Comparison of ENCODE assay signal across 9 mouse cellular contexts in genomic region chr7:70369061-70369730, GRCm38 (mm10). TPM values are rescaled to one million over a fixed set of nuclear protein-coding genes. Genes with fewer than 3 reads are reported as not detected.
A peak's percentile ranks its signal among the peaks of the same experiment; 100 is the strongest.
DNase-seq lines count a peak whose midpoint lies in the region; ATAC-seq lines count a peak whose summit lies in the region.
"Had no signal": no experiment of that assay in that cellular context is flagged by ENCODE, and none has a peak within 500 bp of the region (broad histone marks: within the 10 kb centered on the region; RNA-seq: fewer than 3 reads in every experiment).

No protein-coding gene starts in this region.

- under 1% methylated on average over 37 of the region's 37 CpGs for whole genome bisulfite sequencing in heart, embryonic 10.5 days
- 2% methylated on average over 26 of the region's 37 CpGs for WGBS in embryonic facial prominence, embryonic 14.5 days
- WGBS in intestine, embryonic 14.5 days, result 7% methylated on average over 37 of the region's 37 CpGs
- WGBS in liver, embryonic 16.5 days (ENCODE audit: insufficient replicate concordance), result 3% methylated on average over 36 of the region's 37 CpGs
- 6% methylated on average over 37 of the region's 37 CpGs for WGBS in stomach, embryonic 15.5 days

- peak overlapping the region; percentile 77 for H3K27ac ChIP-seq in heart, embryonic 10.5 days
- H3K27ac ChIP-seq in embryonic facial prominence, embryonic 14.5 days (replicated peaks; ENCODE audit: low read depth, low read length), result peak overlapping the region; percentile 40; the same call in 1 of the 2 replicates
- H3K27ac ChIP-seq in intestine, embryonic 14.5 days (ENCODE audit: low read depth), result peak overlapping the region; percentile 57; the same call in 1 of the 2 replicates
- H3K27ac ChIP-seq in liver, embryonic 16.5 days (ENCODE audit: low read length), result no peak overlapping the region
- H3K27ac ChIP-seq in stomach, embryonic 15.5 days, result peak overlapping the region; percentile 45

- intact Hi-C loops in heart, postnatal 25 days (cut with DNase I), result loop anchor here (10.0 kb wide), 3 partner anchors 1016 to 1336 kb away; no protein-coding TSS in a partner anchor

- no peaks in the 10 kb centered on the region for H3K36me3 ChIP-seq in heart, embryonic 10.5 days
- no peaks in the 10 kb centered on the region for H3K36me3 ChIP-seq in embryonic facial prominence, embryonic 14.5 days (ENCODE audit: control insufficient read depth, insufficient read depth, low read length)
- H3K36me3 ChIP-seq in intestine, embryonic 14.5 days (ENCODE audit: control insufficient read depth, insufficient read depth, low read length), result no peaks in the 10 kb centered on the region
- no peaks in the 10 kb centered on the region for H3K36me3 ChIP-seq in liver, embryonic 16.5 days (ENCODE audit: control insufficient read depth, insufficient read depth)
- no peaks in the 10 kb centered on the region for H3K36me3 ChIP-seq in stomach, embryonic 15.5 days

- DNase-seq in heart, embryonic 10.5 days (ENCODE audit: low spot score), result no peak
- DNase-seq in heart, postnatal 25 days (ENCODE audit: low spot score), result no peak
- DNase-seq in embryonic facial prominence, embryonic 14.5 days (ENCODE audit: low spot score), result peak; percentile 39
- DNase-seq in intestine, embryonic 14.5 days (ENCODE audit: low spot score), result peak; percentile 73
- no peak for DNase-seq in thymus, postnatal 4 days
- DNase-seq in cerebellum, adult 9-11 months, result no peak

- H3K4me1 ChIP-seq in heart, embryonic 10.5 days, result peaks cover 24% of the 10 kb centered on the region
- H3K4me1 ChIP-seq in embryonic facial prominence, embryonic 14.5 days (ENCODE audit: control insufficient read depth, insufficient read depth, low read length), result no peaks in the 10 kb centered on the region; the same call in 1 of the 2 replicates
- H3K4me1 ChIP-seq in intestine, embryonic 14.5 days (replicated peaks; ENCODE audit: control insufficient read depth, insufficient read depth, low read length), result peaks cover 9% of the 10 kb centered on the region; the same call in 1 of the 2 replicates
- H3K4me1 ChIP-seq in liver, embryonic 16.5 days (ENCODE audit: control insufficient read depth, low read depth, low read length), result no peaks in the 10 kb centered on the region
- peaks cover 21% of the 10 kb centered on the region; the same call in 1 of the 2 replicates for H3K4me1 ChIP-seq in stomach, embryonic 15.5 days

- peak overlapping the region; percentile 56 for H3K9ac ChIP-seq in embryonic facial prominence, embryonic 14.5 days (ENCODE audit: low read depth, low read length)
- H3K9ac ChIP-seq in intestine, embryonic 14.5 days (ENCODE audit: low read length), result peak overlapping the region; percentile 44
- H3K9ac ChIP-seq in liver, embryonic 16.5 days (ENCODE audit: low read depth, low read length), result no peak overlapping the region; the same call in 1 of the 2 replicates
- H3K9ac ChIP-seq in stomach, embryonic 15.5 days, result peak overlapping the region; percentile 45

- H3K9me3 ChIP-seq in heart, embryonic 10.5 days, result no peaks in the 10 kb centered on the region
- H3K9me3 ChIP-seq in embryonic facial prominence, embryonic 14.5 days (ENCODE audit: control insufficient read depth, low read length), result no peaks in the 10 kb centered on the region
- no peaks in the 10 kb centered on the region for H3K9me3 ChIP-seq in intestine, embryonic 14.5 days (ENCODE audit: control insufficient read depth, low read length)
- H3K9me3 ChIP-seq in liver, embryonic 16.5 days (replicated peaks; ENCODE audit: control insufficient read depth, low read length), result no peaks in the 10 kb centered on the region
- H3K9me3 ChIP-seq in stomach, embryonic 15.5 days, result no peaks in the 10 kb centered on the region

- no peak for ATAC-seq in embryonic facial prominence, embryonic 14.5 days (ENCODE audit: low read depth)
- ATAC-seq in intestine, embryonic 14.5 days (replicated peaks; ENCODE audit: low FRiP score, low TSS enrichment, low read depth), result no peak
- ATAC-seq in liver, embryonic 16.5 days (ENCODE audit: low read depth), result no peak
- ATAC-seq in stomach, embryonic 15.5 days (ENCODE audit: insufficient read depth, low FRiP score, low read depth), result peak; percentile 41; the same call in 1 of the 2 replicates

- peak overlapping the region; percentile 58 for H3K4me2 ChIP-seq in embryonic facial prominence, embryonic 14.5 days (ENCODE audit: low read depth, low read length)
- peak overlapping the region; percentile 60 for H3K4me2 ChIP-seq in intestine, embryonic 14.5 days (ENCODE audit: low read length)
- H3K4me2 ChIP-seq in liver, embryonic 16.5 days (ENCODE audit: low read depth, low read length), result peak overlapping the region; percentile 47
- peak overlapping the region; percentile 82 for H3K4me2 ChIP-seq in stomach, embryonic 15.5 days

- peaks cover 68% of the 10 kb centered on the region for H3K27me3 ChIP-seq in heart, embryonic 10.5 days (ENCODE audit: insufficient read depth, poor library complexity, severe bottlenecking)
- peaks cover 60% of the 10 kb centered on the region for H3K27me3 ChIP-seq in embryonic facial prominence, embryonic 14.5 days (replicated peaks; ENCODE audit: control insufficient read depth, insufficient read depth, low read length)
- H3K27me3 ChIP-seq in intestine, embryonic 14.5 days (replicated peaks; ENCODE audit: control insufficient read depth, insufficient read depth, low read length), result peaks cover 17% of the 10 kb centered on the region
- peaks cover 60% of the 10 kb centered on the region for H3K27me3 ChIP-seq in liver, embryonic 16.5 days (ENCODE audit: control insufficient read depth, insufficient read depth, low read depth, low read length)
- H3K27me3 ChIP-seq in stomach, embryonic 15.5 days (replicated peaks), result no peaks in the 10 kb centered on the region
- H3K27me3 ChIP-seq: CH12.LX had no signal

- peak overlapping the region; percentile 58 for H3K4me3 ChIP-seq in heart, embryonic 10.5 days
- H3K4me3 ChIP-seq in embryonic facial prominence, embryonic 14.5 days (ENCODE audit: low read depth, low read length), result peak overlapping the region; percentile 36
- H3K4me3 ChIP-seq in intestine, embryonic 14.5 days (ENCODE audit: low read depth, low read length), result peak overlapping the region; percentile 36
- peak overlapping the region; percentile 30 for H3K4me3 ChIP-seq in liver, embryonic 16.5 days (ENCODE audit: low read depth, low read length)
- peak overlapping the region; percentile 43 for H3K4me3 ChIP-seq in stomach, embryonic 15.5 days (replicated peaks)

RNA-seq across cellular contexts. Expression of gene Nr2f2, which starts 2.7 kb away (rescaled TPM):
- polyA plus RNA-seq in heart, embryonic 10.5 days (2016; fragmentation: Nextera tagmentation; extraction: Ambion mirVana), result 16.2 and 48.0 TPM in 2 replicates
- 10 to 100 TPM; 19.9 to 25.0 TPM for total RNA-seq in heart, postnatal 25 days (2021)
- 51.4 and 55.5 TPM in 2 replicates for polyA plus RNA-seq in embryonic facial prominence, embryonic 14.5 days (2014; fragmentation: Nextera tagmentation; extraction: Ambion mirVana)
- polyA plus RNA-seq in intestine, embryonic 14.5 days (2014; fragmentation: Nextera tagmentation; extraction: Ambion mirVana), result 53.7 and 56.9 TPM in 2 replicates
- polyA plus RNA-seq in liver, embryonic 16.5 days (2015; fragmentation: Nextera tagmentation; extraction: Ambion mirVana), result 6.2 and 6.7 TPM in 2 replicates
- polyA plus RNA-seq in stomach, embryonic 15.5 days (2015; fragmentation: Nextera tagmentation; extraction: Ambion mirVana), result 66.9 and 72.6 TPM in 2 replicates
- total RNA-seq: CH12.LX had no signal

Comparison
In these comparisons a context has a peak if more than half of its experiments do, and no peak if none do; other contexts are left out.
1. DNase-seq: peak in embryonic facial prominence, embryonic 14.5 days (single experiment) and intestine, embryonic 14.5 days (single experiment); none in heart, embryonic 10.5 days (single experiment), heart, postnatal 25 days (single experiment), thymus, postnatal 4 days (single experiment) and cerebellum, adult 9-11 months (single experiment).
2. Peak in every context shown above with its lines, with median percentiles within 50 percentile points of each other: H3K4me3 ChIP-seq and H3K4me2 ChIP-seq.